Mouse (Mus musculus): ENCODE data around the gene Trmt5. TPM values are rescaled to one million over a fixed set of nuclear protein-coding genes. Genes with fewer than 3 reads are reported as not detected.

The Trmt5 gene
- total RNA-seq (2014; rRNA removed) (13.3 and 13.9 TPM in 2 replicates), polyA plus RNA-seq (2015; fragmentation: Nextera tagmentation; extraction: Ambion mirVana) (12.0 and 12.7 TPM in 2 replicates)

DNA sequence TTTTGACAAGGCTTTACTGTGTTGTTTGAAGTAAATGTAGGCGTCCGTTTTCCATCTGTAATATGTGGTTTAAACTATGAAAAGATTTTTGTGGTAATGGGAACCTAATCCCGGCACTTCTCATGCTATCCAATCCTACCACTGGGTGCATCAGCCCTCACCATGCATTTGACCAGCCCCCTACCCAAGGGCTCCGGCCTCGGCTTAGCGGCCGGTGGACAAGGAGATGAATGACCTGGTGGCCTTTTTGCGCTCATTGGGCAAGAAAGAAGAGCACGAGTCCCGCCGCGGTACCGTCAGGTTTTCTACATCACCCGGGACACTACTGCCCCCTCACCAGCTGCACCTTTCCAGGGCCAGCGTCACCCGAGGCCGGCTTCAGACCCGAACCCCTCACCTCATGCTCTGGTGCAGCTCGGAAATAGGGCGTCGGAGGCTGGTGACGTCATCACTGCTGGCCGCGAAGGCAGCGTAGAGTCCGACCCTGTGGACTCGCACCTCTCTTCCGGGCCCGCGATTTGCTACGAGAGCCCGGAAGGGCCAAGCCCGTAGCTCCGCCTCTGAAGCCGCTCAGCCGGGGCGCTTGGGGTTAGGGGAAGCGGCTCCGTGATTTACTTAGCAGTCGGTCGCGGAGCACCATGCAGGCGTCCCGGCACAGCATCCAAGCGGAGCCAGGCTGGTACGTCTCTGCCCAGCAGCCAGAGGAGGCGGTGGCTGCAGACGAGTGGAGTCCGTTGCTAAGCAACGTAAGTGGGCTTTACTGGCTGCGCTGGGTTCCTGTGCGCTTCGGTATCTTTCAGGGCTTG lies at the start of gene Trmt5, which contains the start of gene Slc38a6:
Trmt5 (minus strand) TSS at position 424 of the 806 bp plus-strand sequence.
Slc38a6 (plus strand) TSS at position 493 of the 806 bp plus-strand sequence.
- peak within 1 kb of the TSS; percentile 80 for H3K4me2 ChIP-seq (ENCODE audit: low read depth)
- WGBS, result 2% methylated on average over 53 of the region's 53 CpGs

GRCm38 (mm10) chr12:73334051-73334551 lies 47.6 kb upstream of the Trmt5 start:
- Histone ChIP-seq H3K27me3 (ENCODE audit: insufficient read depth, low read length) (no peaks in the 10 kb centered on the region), H3K4me1 (ENCODE audit: insufficient read depth) (no peaks in the 10 kb centered on the region), H3K4me2 (ENCODE audit: low read depth) (no peak overlapping the region), H3K27ac (ENCODE audit: low read depth, low read length) (no peak overlapping the region), H3K9ac (no peak overlapping the region), H3K9me3 (ENCODE audit: low read length) (no peaks in the 10 kb centered on the region), H3K36me3 (ENCODE audit: insufficient read depth) (no peaks in the 10 kb centered on the region; the same call in 1 of the 2 replicates), H3K4me3 (ENCODE audit: low read depth, low read length) (no peak overlapping the region)
- WGBS, result 45% methylated on average over 8 of the region's 8 CpGs
- peak; percentile 56; the same call in 1 of the 2 replicates for ATAC-seq
- no peak for TF ChIP-seq CTCF (IDR thresholded peaks at IDR 0.05; ENCODE audit: low read depth)
- DNase-seq, result peak; percentile 39

More for the DNA sequence above, at the start of gene Trmt5, which contains the start of gene Slc38a6:
- Histone ChIP-seq H3K27me3 (ENCODE audit: insufficient read depth, low read length) (no peaks in the 10 kb centered on the region), H3K9ac (peak within 1 kb of the TSS; percentile 74), H3K9me3 (ENCODE audit: low read length) (no peaks in the 10 kb centered on the region), H3K27ac (ENCODE audit: low read depth, low read length) (peak within 1 kb of the TSS; percentile 81), H3K4me3 (ENCODE audit: low read depth, low read length) (peak within 1 kb of the TSS; percentile 81), H3K36me3 (ENCODE audit: insufficient read depth) (peaks cover 5% of the 10 kb centered on the region; the same call in 1 of the 2 replicates), H3K4me1 (ENCODE audit: insufficient read depth) (0 out of 2 replicates have a peak, but pooled peaks cover 8% of the 10 kb centered on the region)
- ATAC-seq, result peak; percentile 97
- DNase-seq, result peak; percentile 95
- TF ChIP-seq CTCF (IDR thresholded peaks at IDR 0.05; ENCODE audit: low read depth), result peak; percentile 9; the same call in 1 of the 2 replicates

- H3K27ac ChIP-seq (ENCODE audit: low read depth, low read length), result no peak overlapping the region
- no peak for DNase-seq
- H3K36me3 ChIP-seq (ENCODE audit: insufficient read depth), result no peaks in the 10 kb centered on the region; the same call in 1 of the 2 replicates
- 74% methylated on average over 4 of the region's 4 CpGs for WGBS
- H3K9ac ChIP-seq, result no peak overlapping the region
- no peak overlapping the region for H3K4me2 ChIP-seq (ENCODE audit: low read depth)
- no peak for ATAC-seq
- H3K9me3 ChIP-seq (ENCODE audit: low read length), result no peaks in the 10 kb centered on the region
- no peaks in the 10 kb centered on the region for H3K27me3 ChIP-seq (ENCODE audit: insufficient read depth, low read length)
- no peak for TF ChIP-seq CTCF (IDR thresholded peaks at IDR 0.05; ENCODE audit: low read depth)
- H3K4me1 ChIP-seq (ENCODE audit: insufficient read depth), result no peaks in the 10 kb centered on the region
- H3K4me3 ChIP-seq (ENCODE audit: low read depth, low read length), result no peak overlapping the region
These were observed 46.2 kb upstream of the Trmt5 start for GRCm38 (mm10) chr12:73332701-73333100.

GRCm38 (mm10) chr12:73330236-73330635 lies 43.7 kb upstream of the Trmt5 start:
- H3K27ac ChIP-seq (ENCODE audit: low read depth, low read length), result no peak overlapping the region
- no peak for TF ChIP-seq CTCF (IDR thresholded peaks at IDR 0.05; ENCODE audit: low read depth)
- no peaks in the 10 kb centered on the region for H3K4me1 ChIP-seq (ENCODE audit: insufficient read depth)
- H3K36me3 ChIP-seq (ENCODE audit: insufficient read depth), result no peaks in the 10 kb centered on the region; the same call in 1 of the 2 replicates
- H3K27me3 ChIP-seq (ENCODE audit: insufficient read depth, low read length), result no peaks in the 10 kb centered on the region
- ATAC-seq (no peak), DNase-seq (no peak)
- H3K4me2 ChIP-seq (ENCODE audit: low read depth), result no peak overlapping the region
- WGBS, result 83% methylated on average over 7 of the region's 7 CpGs
- no peak overlapping the region for H3K9ac ChIP-seq
- H3K4me3 ChIP-seq (ENCODE audit: low read depth, low read length), result no peak overlapping the region
- no peaks in the 10 kb centered on the region for H3K9me3 ChIP-seq (ENCODE audit: low read length)

- no peak for DNase-seq
- Histone ChIP-seq H3K36me3 (ENCODE audit: insufficient read depth) (no peaks in the 10 kb centered on the region; the same call in 1 of the 2 replicates), H3K4me1 (ENCODE audit: insufficient read depth) (no peaks in the 10 kb centered on the region), H3K27ac (ENCODE audit: low read depth, low read length) (no peak overlapping the region), H3K4me2 (ENCODE audit: low read depth) (no peak overlapping the region), H3K9me3 (ENCODE audit: low read length) (no peaks in the 10 kb centered on the region), H3K27me3 (ENCODE audit: insufficient read depth, low read length) (no peaks in the 10 kb centered on the region), H3K9ac (no peak overlapping the region), H3K4me3 (ENCODE audit: low read depth, low read length) (no peak overlapping the region)
- TF ChIP-seq CTCF (IDR thresholded peaks at IDR 0.05; ENCODE audit: low read depth), result no peak
- 86% methylated on average over 4 of the region's 4 CpGs for WGBS
- no peak for ATAC-seq
These were observed 42.1 kb upstream of the Trmt5 start for GRCm38 (mm10) chr12:73328448-73329167.

DNA sequence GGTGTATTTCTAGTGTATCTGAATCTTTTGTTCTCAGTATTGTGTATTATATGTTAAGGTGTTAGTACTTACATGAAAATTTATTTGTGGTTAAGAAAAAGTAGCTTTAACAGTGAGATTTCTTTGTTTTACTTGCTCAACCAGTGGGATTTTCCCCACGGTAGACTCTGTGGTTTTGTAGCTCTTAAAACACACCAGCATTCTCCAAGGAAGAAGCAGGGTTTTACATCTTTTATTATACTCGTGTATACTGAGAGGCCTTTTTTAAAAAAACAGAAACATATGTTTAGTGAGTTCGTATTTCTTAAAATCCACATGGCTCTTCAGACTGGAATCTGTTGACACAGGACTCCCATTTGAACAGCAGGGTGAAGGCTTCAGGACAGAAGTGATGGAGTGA lies 40.9 kb upstream of the Trmt5 start:
- TF ChIP-seq CTCF (IDR thresholded peaks at IDR 0.05; ENCODE audit: low read depth), result no peak
- no peak overlapping the region for H3K4me2 ChIP-seq (ENCODE audit: low read depth)
- H3K4me3 ChIP-seq (ENCODE audit: low read depth, low read length), result no peak overlapping the region
- H3K36me3 ChIP-seq (ENCODE audit: insufficient read depth), result no peaks in the 10 kb centered on the region; the same call in 1 of the 2 replicates
- no peaks in the 10 kb centered on the region for H3K4me1 ChIP-seq (ENCODE audit: insufficient read depth)
- H3K27ac ChIP-seq (ENCODE audit: low read depth, low read length), result no peak overlapping the region
- 64% methylated on average over 3 of the region's 3 CpGs for WGBS
- ATAC-seq, result no peak
- H3K9me3 ChIP-seq (ENCODE audit: low read length), result no peaks in the 10 kb centered on the region
- H3K9ac ChIP-seq, result no peak overlapping the region
- no peaks in the 10 kb centered on the region for H3K27me3 ChIP-seq (ENCODE audit: insufficient read depth, low read length)
- DNase-seq, result no peak

Data from forebrain, postnatal 0 days (tissue).